Mouse (Mus musculus): ENCODE measurements around the gene Zfp667.
A peak's percentile ranks its signal among the peaks of the same experiment; 100 is the strongest.
"Not testable (repeated sequence)": the region's sequence is repeated elsewhere in the genome, so short reads cannot be mapped to it uniquely, and the experiment has no call there.

- TF ChIP-seq CTCF (IDR thresholded peaks at IDR 0.05; ENCODE audit: low read depth, low read length): peak; percentile 32; the same call in 1 of the 2 replicates
- TF ChIP-seq GATA1 (IDR thresholded peaks at IDR 0.05; ENCODE audit: borderline replicate concordance, low read length); TAL1 (conservative IDR thresholded peaks at IDR 0.05; ENCODE audit: low read depth, low read length): not testable (repeated sequence)
Measured at GRCm38 (mm10) chr7:6240841-6241425, 45.4 kb upstream of the Zfp667 start.

Measured in G1E (cell line).